Mouse (Mus musculus): ENCODE results near the gene Kansl1. TPM values are rescaled to one million over a fixed set of nuclear protein-coding genes. Genes with fewer than 3 reads are reported as not detected.

Kansl1 gene
- polyA plus RNA-seq, 1 experiment from 2014 or later: 17.5 TPM

- Histone ChIP-seq H3K27ac (no peak overlapping the region), H3K4me2 (ENCODE audit: low read length) (no peak overlapping the region), H3K4me1 (replicated peaks; ENCODE audit: insufficient read depth, low read length) (no peaks in the 10 kb centered on the region), H3K4me3 (replicated peaks; ENCODE audit: low read depth, low read length) (no peak overlapping the region), H3K27me3 (ENCODE audit: insufficient read depth, low read length) (no peaks in the 10 kb centered on the region), H3K9me3 (replicated peaks; ENCODE audit: low read length) (no peaks in the 10 kb centered on the region), H3K9ac (ENCODE audit: low read depth, low read length) (no peak overlapping the region), H3K36me3 (ENCODE audit: insufficient read depth, low read length) (no peaks in the 10 kb centered on the region; the same call in 1 of the 2 replicates)
- no peak for ATAC-seq (replicated peaks; ENCODE audit: low FRiP score, low read depth)
- 94% methylated on average over 2 of the region's 2 CpGs for WGBS
- DNase-seq (ENCODE audit: low spot score): no peak
- TF ChIP-seq CTCF (IDR thresholded peaks at IDR 0.05; ENCODE audit: low read depth): no peak
Observed at GRCm38 (mm10) chr11:104383167-104383810, 85.4 kb downstream of the Kansl1 start.

GRCm38 (mm10) chr11:104381887-104382286 lies 86.8 kb downstream of the Kansl1 start:
- ATAC-seq (replicated peaks; ENCODE audit: low FRiP score, low read depth) (no peak), DNase-seq (ENCODE audit: low spot score) (no peak)
- no peak for TF ChIP-seq CTCF (IDR thresholded peaks at IDR 0.05; ENCODE audit: low read depth)
- no peaks in the 10 kb centered on the region for H3K27me3 ChIP-seq (ENCODE audit: insufficient read depth, low read length)
- no peaks in the 10 kb centered on the region for H3K9me3 ChIP-seq (replicated peaks; ENCODE audit: low read length)
- H3K4me1 ChIP-seq (replicated peaks; ENCODE audit: insufficient read depth, low read length): no peaks in the 10 kb centered on the region
- H3K4me3 ChIP-seq (replicated peaks; ENCODE audit: low read depth, low read length): no peak overlapping the region
- H3K36me3 ChIP-seq (ENCODE audit: insufficient read depth, low read length): no peaks in the 10 kb centered on the region; the same call in 1 of the 2 replicates
- no peak overlapping the region for H3K9ac ChIP-seq (ENCODE audit: low read depth, low read length)
- 84% methylated on average over 4 of the region's 4 CpGs for WGBS
- H3K4me2 ChIP-seq (ENCODE audit: low read length): no peak overlapping the region
- no peak overlapping the region for H3K27ac ChIP-seq

- Histone ChIP-seq H3K27ac (no peak overlapping the region), H3K4me2 (ENCODE audit: low read length) (no peak overlapping the region), H3K9ac (ENCODE audit: low read depth, low read length) (no peak overlapping the region), H3K27me3 (ENCODE audit: insufficient read depth, low read length) (no peaks in the 10 kb centered on the region), H3K36me3 (ENCODE audit: insufficient read depth, low read length) (no peaks in the 10 kb centered on the region; the same call in 1 of the 2 replicates), H3K4me3 (replicated peaks; ENCODE audit: low read depth, low read length) (no peak overlapping the region), H3K9me3 (replicated peaks; ENCODE audit: low read length) (no peaks in the 10 kb centered on the region), H3K4me1 (replicated peaks; ENCODE audit: insufficient read depth, low read length) (no peaks in the 10 kb centered on the region)
- TF ChIP-seq CTCF (IDR thresholded peaks at IDR 0.05; ENCODE audit: low read depth): peak; percentile 49; the same call in 1 of the 2 replicates
- DNase-seq (ENCODE audit: low spot score) (peak; percentile 21), ATAC-seq (replicated peaks; ENCODE audit: low FRiP score, low read depth) (no peak)
- 65% methylated on average over 1 of the region's 1 CpGs for WGBS
Observed at GRCm38 (mm10) chr11:104379635-104380034, 89.0 kb downstream of the Kansl1 start.

GRCm38 (mm10) chr11:104376291-104376690 lies 92.4 kb downstream of the Kansl1 start:
- TF ChIP-seq CTCF (IDR thresholded peaks at IDR 0.05; ENCODE audit: low read depth): no peak
- H3K4me2 ChIP-seq (ENCODE audit: low read length): no peak overlapping the region
- H3K27me3 ChIP-seq (ENCODE audit: insufficient read depth, low read length): no peaks in the 10 kb centered on the region
- H3K9ac ChIP-seq (ENCODE audit: low read depth, low read length): no peak overlapping the region
- H3K4me1 ChIP-seq (replicated peaks; ENCODE audit: insufficient read depth, low read length): no peaks in the 10 kb centered on the region
- 94% methylated on average over 3 of the region's 3 CpGs for WGBS
- H3K4me3 ChIP-seq (replicated peaks; ENCODE audit: low read depth, low read length): no peak overlapping the region
- no peaks in the 10 kb centered on the region; the same call in 1 of the 2 replicates for H3K36me3 ChIP-seq (ENCODE audit: insufficient read depth, low read length)
- ATAC-seq (replicated peaks; ENCODE audit: low FRiP score, low read depth) (no peak), DNase-seq (ENCODE audit: low spot score) (no peak)
- no peak overlapping the region for H3K27ac ChIP-seq
- no peaks in the 10 kb centered on the region for H3K9me3 ChIP-seq (replicated peaks; ENCODE audit: low read length)

- no peak overlapping the region for H3K9ac ChIP-seq (ENCODE audit: low read depth, low read length)
- WGBS: 80% methylated on average over 5 of the region's 5 CpGs
- no peak overlapping the region for H3K27ac ChIP-seq
- ATAC-seq (replicated peaks; ENCODE audit: low FRiP score, low read depth) (no peak), DNase-seq (ENCODE audit: low spot score) (no peak)
- no peak for TF ChIP-seq CTCF (IDR thresholded peaks at IDR 0.05; ENCODE audit: low read depth)
- H3K36me3 ChIP-seq (ENCODE audit: insufficient read depth, low read length): no peaks in the 10 kb centered on the region
- no peaks in the 10 kb centered on the region for H3K4me1 ChIP-seq (replicated peaks; ENCODE audit: insufficient read depth, low read length)
- no peaks in the 10 kb centered on the region for H3K27me3 ChIP-seq (ENCODE audit: insufficient read depth, low read length)
- H3K4me2 ChIP-seq (ENCODE audit: low read length): no peak overlapping the region
- H3K9me3 ChIP-seq (replicated peaks; ENCODE audit: low read length): no peaks in the 10 kb centered on the region
- H3K4me3 ChIP-seq (replicated peaks; ENCODE audit: low read depth, low read length): no peak overlapping the region
Observed at GRCm38 (mm10) chr11:104367486-104368190, 101.0 kb downstream of the Kansl1 start.

- no peak for DNase-seq (ENCODE audit: low spot score)
- Histone ChIP-seq H3K27me3 (ENCODE audit: insufficient read depth, low read length) (no peaks in the 10 kb centered on the region), H3K4me2 (ENCODE audit: low read length) (no peak overlapping the region), H3K4me3 (replicated peaks; ENCODE audit: low read depth, low read length) (no peak overlapping the region), H3K9me3 (replicated peaks; ENCODE audit: low read length) (no peaks in the 10 kb centered on the region), H3K9ac (ENCODE audit: low read depth, low read length) (no peak overlapping the region), H3K4me1 (replicated peaks; ENCODE audit: insufficient read depth, low read length) (no peaks in the 10 kb centered on the region), H3K27ac (no peak overlapping the region), H3K36me3 (ENCODE audit: insufficient read depth, low read length) (no peaks in the 10 kb centered on the region)
- no peak for TF ChIP-seq CTCF (IDR thresholded peaks at IDR 0.05; ENCODE audit: low read depth)
- 91% methylated on average over 2 of the region's 2 CpGs for WGBS
- no peak for ATAC-seq (replicated peaks; ENCODE audit: low FRiP score, low read depth)
Observed at GRCm38 (mm10) chr11:104363823-104364600, 104.6 kb downstream of the Kansl1 start.

All from kidney, postnatal 0 days (tissue).